Mouse (Mus musculus): ENCODE results near the gene Ak1. TPM values are rescaled to one million over a fixed set of nuclear protein-coding genes. Genes with fewer than 3 reads are reported as not detected.

The Ak1 gene
- total RNA-seq, 4 experiments from 2014 or later, result 1,455 to 1,877 (median 1,746) TPM

DNA sequence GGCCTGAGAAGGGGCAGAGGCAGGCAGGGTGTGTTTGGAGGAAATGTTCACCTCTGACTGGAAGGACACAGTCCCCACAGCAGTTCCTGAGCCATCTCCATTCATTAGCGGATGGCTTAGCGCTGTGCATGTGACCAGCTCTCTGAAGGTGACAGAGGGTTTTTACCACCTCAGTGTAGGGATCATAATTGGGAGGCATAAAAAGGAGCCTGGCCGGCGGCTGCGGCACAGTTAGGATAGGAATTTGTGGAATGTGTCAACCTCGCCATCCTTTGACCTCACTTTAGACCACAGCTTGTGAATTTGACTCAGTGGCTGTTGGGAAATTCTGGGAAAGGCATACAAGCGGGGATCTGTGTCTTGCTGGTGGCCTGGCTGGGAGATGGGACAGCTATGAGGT, 32.2 kb downstream of the Ak1 start:
- DNase-seq (ENCODE audit: low spot score in 2 of 2), result no peak

DNA sequence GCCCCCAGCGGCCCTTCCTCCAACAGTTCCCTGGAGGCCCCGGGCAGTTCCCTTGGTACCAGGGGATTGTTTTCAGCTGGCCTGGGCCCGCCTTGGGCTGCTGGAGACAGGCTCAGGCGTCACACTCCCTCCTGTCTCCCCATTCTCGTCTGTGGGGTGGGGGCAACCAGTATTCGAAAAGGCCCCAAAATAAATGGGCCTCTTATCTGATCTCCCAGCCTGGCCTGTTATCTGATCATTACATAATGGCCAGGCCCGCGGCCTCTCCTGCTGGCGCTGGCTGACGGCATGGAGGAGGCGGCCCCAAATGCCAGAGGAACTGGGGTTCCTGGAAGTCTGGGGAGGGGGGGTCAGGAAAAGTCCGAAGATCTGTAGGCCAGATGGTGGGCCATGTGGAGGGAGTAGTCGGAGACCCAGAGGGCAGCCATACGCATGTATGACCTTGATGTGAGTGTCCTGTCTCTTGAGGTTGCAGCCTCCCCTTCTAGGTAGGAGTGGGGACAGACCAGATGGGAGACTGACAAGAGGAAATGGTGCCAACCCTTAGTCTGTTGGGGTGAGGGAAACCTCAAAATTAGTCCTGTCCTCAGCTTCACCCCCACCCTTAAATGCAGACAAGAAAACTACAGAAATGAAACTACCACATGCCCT, 33.3 kb downstream of the Ak1 start:
- DNase-seq (ENCODE audit: low spot score in 2 of 2), result no peak

- no peak for DNase-seq (ENCODE audit: low spot score in 2 of 2)
Observed at GRCm38 (mm10) chr2:32655394-32655744, 33.8 kb downstream of the Ak1 start.

GRCm38 (mm10) chr2:32655826-32656225, 34.3 kb downstream of the Ak1 start:
- no peak for DNase-seq (ENCODE audit: low spot score in 2 of 2)

DNA sequence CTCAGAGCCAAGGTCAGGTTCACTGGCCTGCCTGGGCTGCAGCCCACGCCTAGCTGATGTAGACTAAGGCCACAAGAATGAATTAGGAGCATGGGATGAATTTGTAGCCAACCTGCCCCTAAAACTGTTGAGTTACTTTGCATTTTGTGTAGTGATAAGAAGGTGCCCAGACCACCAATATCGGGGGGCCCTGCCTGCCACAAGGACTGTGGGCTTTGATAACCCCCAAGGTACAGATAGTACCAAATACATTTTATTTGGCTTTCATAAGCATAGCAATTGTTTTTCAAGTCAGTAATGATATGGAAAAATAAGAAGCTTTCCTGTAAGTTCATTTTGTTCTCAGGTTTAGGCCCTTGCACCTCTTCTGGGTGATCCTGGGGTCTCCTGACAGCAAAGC, 37.3 kb downstream of the Ak1 start:
- DNase-seq (ENCODE audit: low spot score in 2 of 2), result no peak

- no peak for DNase-seq (ENCODE audit: low spot score in 2 of 2)
Observed at GRCm38 (mm10) chr2:32661509-32662107, 40.0 kb downstream of the Ak1 start.

DNA sequence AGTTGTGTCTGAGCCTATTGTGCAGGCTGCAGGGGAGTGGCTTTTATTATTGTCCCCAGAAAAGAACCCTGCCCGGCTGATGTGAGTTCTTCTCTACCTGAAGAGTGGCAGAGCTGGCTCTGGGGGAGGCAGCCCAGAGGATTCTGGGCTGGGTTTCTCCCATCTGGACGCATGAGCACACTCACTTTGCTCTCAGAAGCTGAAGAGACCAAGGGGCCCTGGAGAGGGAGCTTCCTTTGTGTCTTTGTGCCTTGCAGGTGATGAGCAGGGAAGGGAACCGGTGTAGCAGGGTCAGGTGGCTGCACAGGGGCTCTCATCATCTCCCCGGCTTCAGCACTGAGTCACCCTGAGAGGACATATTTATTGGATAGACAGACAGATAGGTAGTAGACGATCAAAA, 40.7 kb downstream of the Ak1 start:
- DNase-seq (ENCODE audit: low spot score in 2 of 2), result no peak

GRCm38 (mm10) chr2:32665345-32665744, 43.8 kb downstream of the Ak1 start:
- no peak for DNase-seq (ENCODE audit: low spot score in 2 of 2)

DNA sequence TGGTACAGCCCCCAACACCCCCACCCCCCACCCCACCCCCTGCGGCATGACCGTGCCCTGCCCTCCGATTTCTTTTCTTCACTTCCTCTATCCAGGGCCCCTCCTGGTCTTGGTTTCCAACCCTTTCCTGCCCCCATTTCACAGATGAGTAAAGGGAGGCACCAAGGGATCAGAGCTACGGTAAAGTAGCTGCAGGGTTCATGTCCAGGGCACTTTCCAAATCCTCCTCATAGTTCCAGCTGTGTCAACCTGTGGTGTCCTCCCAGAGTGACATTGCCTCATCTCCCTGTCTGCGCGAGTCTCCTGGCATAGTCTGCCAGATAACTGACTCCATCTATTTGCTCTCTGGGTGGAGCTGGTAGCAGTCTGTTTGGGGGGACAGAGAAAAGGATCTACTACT, 44.3 kb downstream of the Ak1 start:
- no peak for DNase-seq (ENCODE audit: low spot score in 2 of 2)

DNA sequence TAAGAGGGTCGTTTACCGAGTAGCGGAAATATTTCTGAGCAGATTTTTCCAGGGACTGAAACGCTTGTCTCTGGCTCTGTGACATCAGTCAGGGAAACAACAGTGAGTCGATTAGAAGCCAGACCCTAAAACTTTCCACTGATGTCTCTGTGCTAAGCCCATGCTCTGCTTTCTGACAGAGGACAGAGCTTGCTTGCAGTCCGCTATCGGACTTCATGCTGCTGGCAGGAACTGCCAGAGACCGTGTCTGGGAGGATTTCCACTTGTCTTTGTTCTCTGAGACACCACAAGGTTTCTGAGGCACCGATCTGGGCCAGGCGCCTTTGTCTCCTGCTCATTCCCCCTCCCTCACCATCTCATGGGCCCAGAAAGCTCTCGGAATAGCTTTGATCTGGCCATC, 46.2 kb downstream of the Ak1 start:
- no peak for DNase-seq (ENCODE audit: low spot score in 2 of 2)

DNA sequence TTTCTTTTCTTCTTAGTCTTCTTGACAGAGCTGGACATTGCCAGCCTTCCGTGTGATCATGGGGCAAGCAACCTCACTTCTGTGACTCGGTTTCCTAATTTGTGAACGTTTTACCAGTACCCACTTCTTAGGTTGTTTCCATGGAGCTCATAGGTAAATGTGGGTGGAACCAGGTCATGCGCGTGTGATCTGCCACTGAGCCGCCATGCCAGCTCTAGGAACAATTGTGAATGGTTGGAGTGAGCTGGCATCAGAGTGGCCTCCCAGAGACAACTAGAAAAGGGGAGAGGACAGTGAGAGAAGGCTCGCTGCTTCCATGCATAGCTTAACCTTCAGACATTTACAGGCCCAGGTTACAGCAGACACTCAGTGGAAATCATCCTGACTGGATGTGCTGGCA, 46.6 kb downstream of the Ak1 start:
- DNase-seq (ENCODE audit: low spot score in 2 of 2), result no peak

- no peak for DNase-seq (ENCODE audit: low spot score in 2 of 2)
Observed at GRCm38 (mm10) chr2:32669876-32670275, 48.3 kb downstream of the Ak1 start.

GRCm38 (mm10) chr2:32671147-32671546, 49.6 kb downstream of the Ak1 start:
- DNase-seq (ENCODE audit: low spot score in 2 of 2), result no peak

DNA sequence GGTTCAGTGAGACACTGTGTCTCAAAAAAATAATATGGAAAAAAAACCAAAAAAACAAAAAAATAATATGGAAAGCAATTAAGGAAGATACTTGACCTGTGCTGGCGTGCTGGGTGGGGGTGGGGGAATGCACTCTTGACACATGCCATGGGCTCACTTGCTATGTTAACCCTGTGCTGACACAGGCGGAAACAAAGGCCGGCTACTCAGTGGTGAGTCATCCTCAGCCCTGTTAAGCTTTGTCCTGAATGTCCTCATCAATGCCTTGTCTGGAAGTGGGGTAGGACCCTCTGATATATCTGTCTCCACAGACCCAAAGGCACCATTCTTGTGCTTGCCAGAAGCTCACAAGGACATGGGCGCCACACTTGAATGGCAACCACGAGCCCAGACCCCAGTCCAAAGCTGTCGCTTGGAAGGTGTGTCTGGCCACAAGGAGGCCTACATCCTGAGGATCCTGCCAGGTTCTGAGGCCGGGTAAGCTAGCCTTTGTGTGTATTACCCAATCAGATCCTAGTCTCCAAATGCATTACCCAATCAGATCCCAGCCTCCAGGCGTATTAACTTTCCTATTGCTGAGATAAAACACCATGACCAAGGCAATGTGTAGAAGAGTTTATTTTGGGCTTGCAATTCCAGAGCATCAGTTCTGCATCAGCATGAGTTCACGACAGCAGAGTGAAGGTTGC, 50.5 kb downstream of the Ak1 start:
- no peak for DNase-seq (ENCODE audit: low spot score in 2 of 2)

GRCm38 (mm10) chr2:32673176-32673917, 51.8 kb downstream of the Ak1 start:
- DNase-seq (ENCODE audit: low spot score in 2 of 2), result no peak

GRCm38 (mm10) chr2:32676821-32677220, 55.3 kb downstream of the Ak1 start:
- no peak for DNase-seq (ENCODE audit: low spot score in 2 of 2)

DNA sequence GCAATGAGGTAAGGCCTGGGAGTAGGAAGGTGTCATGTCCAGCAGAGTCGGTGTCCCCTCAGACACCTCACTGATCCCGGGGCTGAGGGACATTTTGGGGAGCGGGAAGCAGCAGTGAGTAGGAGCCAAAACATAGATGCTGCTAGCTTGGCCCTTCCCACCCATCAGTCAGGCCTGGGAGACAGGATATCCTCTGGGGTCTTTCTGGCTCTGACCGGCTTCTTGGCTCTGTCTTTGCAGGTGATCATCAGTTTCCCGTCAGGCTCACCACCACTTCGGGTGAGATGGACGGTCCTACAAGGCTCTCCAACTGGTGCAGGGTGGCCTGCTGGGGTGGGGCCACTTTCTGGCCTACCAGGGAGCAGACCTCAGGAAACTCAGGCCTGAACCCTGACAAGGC, 56.1 kb downstream of the Ak1 start:
- no peak for DNase-seq (ENCODE audit: low spot score in 2 of 2)

- DNase-seq (ENCODE audit: low spot score in 2 of 2), result peak in 1 of 2 experiments; percentile 41
Observed at GRCm38 (mm10) chr2:32680051-32680451, 58.5 kb downstream of the Ak1 start.

DNA sequence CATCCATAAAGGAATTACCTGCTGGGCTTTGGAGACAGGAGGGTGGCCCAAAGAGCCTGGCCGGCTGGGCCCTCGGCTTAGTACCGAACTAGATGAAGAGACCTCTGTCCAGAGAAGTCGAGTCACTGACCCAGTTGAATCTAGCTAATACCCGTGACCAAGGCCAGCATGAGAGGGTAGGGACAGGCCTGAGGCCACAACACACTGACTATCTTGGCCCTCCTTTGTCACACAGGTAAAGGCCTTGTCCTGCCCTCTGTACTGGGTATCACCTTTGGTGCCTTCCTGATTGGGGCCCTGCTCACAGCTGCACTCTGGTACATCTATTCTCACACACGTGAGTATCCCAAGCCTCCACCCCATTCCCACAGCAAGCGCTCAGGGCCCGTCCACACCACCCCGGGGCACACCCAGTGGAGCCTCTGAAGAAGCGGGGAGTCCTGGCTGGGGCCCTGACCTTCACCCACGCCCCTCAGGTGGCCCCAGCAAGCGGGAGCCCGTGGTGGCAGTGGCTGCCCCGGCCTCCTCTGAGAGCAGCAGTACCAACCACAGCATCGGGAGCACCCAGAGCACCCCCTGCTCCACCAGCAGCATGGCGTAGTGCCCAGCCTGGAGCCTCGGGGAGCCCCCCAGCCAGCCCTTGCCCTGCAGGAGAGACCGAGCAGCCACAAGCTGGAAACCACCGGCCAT, 59.5 kb downstream of the Ak1 start:
- DNase-seq (ENCODE audit: low spot score in 2 of 2), result no peak

- no peak for DNase-seq (ENCODE audit: low spot score in 2 of 2)
Observed at GRCm38 (mm10) chr2:32681754-32682153, 60.2 kb downstream of the Ak1 start.

- peak in 1 of 2 experiments; percentile 46 for DNase-seq (ENCODE audit: low spot score in 2 of 2)
Observed at GRCm38 (mm10) chr2:32682721-32683417, 61.3 kb downstream of the Ak1 start.

All from gastrocnemius, adult 8-10 months (tissue).